Mouse (Mus musculus): ENCODE results near the gene Cyp24a1. TPM values are rescaled to one million over a fixed set of nuclear protein-coding genes. Genes with fewer than 3 reads are reported as not detected.
"Not testable (repeated sequence)": the region's sequence is repeated elsewhere in the genome, so short reads cannot be mapped to it uniquely, and the experiment has no call there.

Gene Cyp24a1
- polyA plus RNA-seq, 1 experiment from 2014 or later: not detected

DNA sequence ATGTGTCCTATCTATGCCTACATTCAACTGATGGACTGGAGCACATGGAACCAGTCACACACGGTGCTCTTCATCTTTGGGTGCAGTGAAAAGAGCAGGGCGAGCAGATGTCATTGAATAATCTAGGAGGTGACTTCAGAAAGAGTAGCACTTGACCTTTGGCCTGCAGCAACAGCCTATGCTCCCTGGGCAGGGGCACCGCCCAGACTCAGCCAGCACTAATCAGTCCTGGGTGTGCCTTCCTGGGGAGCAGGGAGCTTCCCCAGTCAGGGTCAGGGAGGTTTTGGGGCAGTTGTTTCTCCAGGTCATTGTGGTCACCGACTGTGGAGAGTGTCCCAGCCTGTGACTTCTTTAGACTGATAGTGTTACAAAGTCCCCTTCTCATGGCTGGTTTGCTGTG, 43.1 kb downstream of the Cyp24a1 start:
- DNase-seq (ENCODE audit: low spot score); H3K27ac ChIP-seq; H3K4me1 ChIP-seq; H3K36me3 ChIP-seq; H3K9me3 ChIP-seq; H3K4me3 ChIP-seq: not testable (repeated sequence)
- WGBS: 43% methylated on average over 3 of the region's 4 CpGs
- H3K27me3 ChIP-seq (ENCODE audit: insufficient read depth, poor library complexity, severe bottlenecking): peaks cover 85% of the 10 kb centered on the region

DNA sequence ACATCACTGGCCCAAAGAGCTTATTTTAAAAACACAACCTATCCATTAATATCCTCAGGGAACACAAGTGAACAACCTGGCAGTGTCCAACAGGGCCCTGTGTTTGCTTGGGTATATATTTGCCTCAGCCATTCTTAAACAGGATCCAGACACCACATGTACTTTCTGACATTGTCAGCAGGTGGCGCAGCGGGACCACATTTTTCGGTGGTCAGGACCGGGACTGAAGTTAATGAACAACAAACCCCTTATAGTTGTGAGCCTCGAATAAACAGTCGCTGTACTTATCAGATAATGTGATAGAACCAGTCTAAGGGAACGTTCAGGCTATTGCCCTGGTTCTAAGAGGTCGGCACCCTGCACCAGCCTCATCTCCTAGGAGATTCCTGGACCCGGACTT, 46.0 kb downstream of the Cyp24a1 start:
- no peaks in the 10 kb centered on the region for H3K4me1 ChIP-seq
- peaks cover 82% of the 10 kb centered on the region for H3K27me3 ChIP-seq (ENCODE audit: insufficient read depth, poor library complexity, severe bottlenecking)
- DNase-seq (ENCODE audit: low spot score): peak; percentile 89
- no peaks in the 10 kb centered on the region for H3K9me3 ChIP-seq
- no peak overlapping the region for H3K4me3 ChIP-seq
- no peaks in the 10 kb centered on the region for H3K36me3 ChIP-seq
- no peak overlapping the region for H3K27ac ChIP-seq
- 8% methylated on average over 9 of the region's 9 CpGs for WGBS

DNA sequence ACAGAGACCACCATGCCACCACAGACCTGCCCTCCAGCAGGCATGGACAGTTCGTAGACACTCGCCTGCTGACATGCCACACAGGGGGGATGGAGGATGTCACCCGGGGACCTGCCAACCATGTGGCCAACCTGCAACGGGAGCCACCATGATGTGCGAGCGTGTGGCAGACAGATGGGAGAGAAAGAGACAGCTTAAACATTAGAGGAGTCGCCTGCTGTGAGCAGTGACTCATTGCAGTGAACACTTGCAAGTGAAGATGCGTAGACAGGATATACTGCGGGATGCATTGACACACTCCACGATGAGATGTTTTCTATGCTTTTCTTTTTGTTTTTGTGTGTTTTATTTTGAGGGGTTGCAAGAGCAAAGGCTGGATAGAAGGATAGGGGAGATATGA, 49.3 kb downstream of the Cyp24a1 start:
- Histone ChIP-seq H3K36me3 (no peaks in the 10 kb centered on the region), H3K9me3 (no peaks in the 10 kb centered on the region), H3K4me3 (no peak overlapping the region), H3K27me3 (ENCODE audit: insufficient read depth, poor library complexity, severe bottlenecking) (peaks cover 71% of the 10 kb centered on the region), H3K27ac (no peak overlapping the region), H3K4me1 (no peaks in the 10 kb centered on the region)
- DNase-seq (ENCODE audit: low spot score): no peak
- WGBS: 69% methylated on average over 10 of the region's 10 CpGs

DNA sequence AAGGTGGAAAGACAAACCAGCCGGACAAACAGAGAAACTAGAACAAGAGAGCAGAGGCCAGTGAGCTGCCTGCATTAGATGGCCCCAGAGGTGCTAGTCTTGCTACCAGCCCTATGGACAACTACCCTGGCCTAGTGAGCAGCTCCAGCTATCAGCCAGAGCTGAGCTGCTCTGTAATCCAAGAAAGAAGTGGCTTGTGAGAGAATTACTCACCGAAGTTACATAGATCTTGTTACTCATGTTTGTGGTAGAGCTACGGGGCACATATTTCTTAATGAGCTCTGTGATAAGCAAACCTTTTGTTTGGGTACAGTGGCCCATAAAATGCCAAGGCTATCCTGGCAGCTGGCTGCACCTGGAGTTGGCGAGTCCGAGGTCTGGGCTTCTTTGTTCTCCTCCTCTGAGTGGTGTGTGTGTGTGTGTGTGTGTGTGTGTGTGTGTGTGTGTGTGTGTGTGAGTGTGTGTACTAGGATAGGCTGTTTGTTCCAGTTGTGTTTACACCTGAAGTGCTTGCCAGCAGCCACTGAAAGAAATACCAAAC, 50.0 kb downstream of the Cyp24a1 start:
- no peak for DNase-seq (ENCODE audit: low spot score)
- Histone ChIP-seq H3K36me3 (no peaks in the 10 kb centered on the region), H3K9me3 (no peaks in the 10 kb centered on the region), H3K27me3 (ENCODE audit: insufficient read depth, poor library complexity, severe bottlenecking) (peaks cover 65% of the 10 kb centered on the region), H3K4me1 (no peaks in the 10 kb centered on the region), H3K4me3 (no peak overlapping the region), H3K27ac (no peak overlapping the region)
- WGBS: 81% methylated on average over 5 of the region's 5 CpGs

DNA sequence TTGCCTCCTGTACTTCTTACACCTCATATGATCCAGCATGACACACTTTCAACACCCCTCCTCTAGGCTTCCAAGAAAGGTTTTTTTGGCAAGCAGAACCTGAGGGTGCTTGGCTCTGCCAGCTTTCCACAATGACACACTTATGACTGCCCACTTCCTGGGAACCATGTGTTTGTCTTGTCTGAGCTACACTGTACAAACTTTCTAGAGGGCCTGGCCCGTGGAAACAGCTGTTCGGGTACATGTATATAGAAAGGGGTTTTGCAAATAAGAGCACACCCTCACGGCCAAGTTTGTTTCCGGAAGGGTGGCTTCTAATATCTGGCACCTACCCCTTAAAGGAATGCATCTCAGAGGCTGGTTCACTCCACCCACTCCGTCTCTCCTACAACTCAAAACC, 51.1 kb downstream of the Cyp24a1 start:
- DNase-seq (ENCODE audit: low spot score): no peak
- no peaks in the 10 kb centered on the region for H3K4me1 ChIP-seq
- no peaks in the 10 kb centered on the region for H3K36me3 ChIP-seq
- WGBS: 87% methylated on average over 5 of the region's 5 CpGs
- H3K4me3 ChIP-seq: no peak overlapping the region
- no peaks in the 10 kb centered on the region for H3K9me3 ChIP-seq
- no peak overlapping the region for H3K27ac ChIP-seq
- H3K27me3 ChIP-seq (ENCODE audit: insufficient read depth, poor library complexity, severe bottlenecking): peaks cover 65% of the 10 kb centered on the region

DNA sequence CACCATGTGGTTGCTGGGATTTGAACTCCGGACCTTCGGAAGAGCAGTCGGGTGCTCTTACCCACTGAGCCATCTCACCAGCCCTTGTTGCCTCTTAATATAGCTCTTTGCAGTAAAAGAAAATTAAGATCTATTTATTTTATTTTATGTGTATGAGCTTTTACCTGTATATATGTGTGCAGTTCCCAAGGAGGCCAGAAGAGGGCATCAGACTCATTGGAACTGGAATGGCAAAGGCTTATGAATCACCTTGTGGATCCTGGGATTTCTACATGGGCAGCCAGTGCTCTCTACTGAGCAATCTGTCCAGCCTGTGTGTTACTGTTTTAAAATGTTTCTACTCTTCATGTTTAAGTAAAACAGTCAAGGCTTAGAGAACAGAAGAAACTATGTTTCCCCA, 54.4 kb downstream of the Cyp24a1 start:
- 62% methylated on average over 3 of the region's 3 CpGs for WGBS
- Histone ChIP-seq H3K4me1 (no peaks in the 10 kb centered on the region), H3K36me3 (no peaks in the 10 kb centered on the region), H3K27ac (no peak overlapping the region), H3K27me3 (ENCODE audit: insufficient read depth, poor library complexity, severe bottlenecking) (peaks cover 67% of the 10 kb centered on the region), H3K4me3 (no peak overlapping the region), H3K9me3 (no peaks in the 10 kb centered on the region)
- no peak for DNase-seq (ENCODE audit: low spot score)

DNA sequence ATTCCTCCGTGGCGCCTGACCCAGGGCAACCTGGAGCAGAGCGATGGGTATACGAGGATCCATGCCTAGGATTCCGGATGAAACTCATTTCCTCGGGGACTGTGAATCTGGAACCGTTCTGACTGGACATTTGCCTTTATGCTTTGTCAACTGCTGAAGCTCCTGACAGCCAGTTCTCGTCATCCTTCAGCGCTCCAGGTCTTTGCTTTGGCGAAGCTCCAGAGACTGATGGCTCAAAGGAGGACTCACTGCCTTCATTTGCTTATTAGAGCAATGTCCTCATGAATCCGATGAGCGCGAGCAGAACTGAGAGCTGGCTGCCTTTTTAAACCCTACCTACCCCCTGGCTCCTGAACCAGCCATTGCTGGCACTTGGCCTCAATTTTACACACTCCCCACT, 58.2 kb downstream of the Cyp24a1 start:
- Histone ChIP-seq H3K4me3 (no peak overlapping the region), H3K36me3 (no peaks in the 10 kb centered on the region), H3K9me3 (no peaks in the 10 kb centered on the region), H3K4me1 (no peaks in the 10 kb centered on the region), H3K27ac (no peak overlapping the region), H3K27me3 (ENCODE audit: insufficient read depth, poor library complexity, severe bottlenecking) (peaks cover 67% of the 10 kb centered on the region)
- no peak for DNase-seq (ENCODE audit: low spot score)
- WGBS: 47% methylated on average over 13 of the region's 13 CpGs

DNA sequence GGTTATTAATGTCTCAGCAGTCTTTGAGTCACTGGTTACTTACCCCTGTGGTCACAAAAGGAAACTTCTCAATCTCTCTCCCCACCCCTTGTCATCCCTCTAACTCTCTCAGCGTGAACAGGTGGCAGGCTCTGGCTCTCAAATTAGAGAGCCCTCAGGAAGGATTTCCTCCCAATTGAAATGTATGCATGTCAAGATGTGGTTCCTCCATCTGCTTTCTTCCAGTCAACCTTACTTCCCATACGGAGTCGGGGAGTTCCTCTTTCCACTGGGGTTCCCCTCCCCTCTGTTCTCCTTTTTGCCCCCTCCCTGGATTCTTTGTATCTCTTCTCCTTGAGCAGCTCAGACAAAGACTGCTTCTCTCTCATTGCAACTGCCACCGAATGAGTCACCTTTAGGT, 60.7 kb downstream of the Cyp24a1 start:
- no peaks in the 10 kb centered on the region for H3K9me3 ChIP-seq
- H3K36me3 ChIP-seq: no peaks in the 10 kb centered on the region
- 64% methylated on average over 4 of the region's 4 CpGs for WGBS
- H3K27ac ChIP-seq: no peak overlapping the region
- no peak overlapping the region for H3K4me3 ChIP-seq
- no peak for DNase-seq (ENCODE audit: low spot score)
- H3K27me3 ChIP-seq (ENCODE audit: insufficient read depth, poor library complexity, severe bottlenecking): peaks cover 65% of the 10 kb centered on the region
- no peaks in the 10 kb centered on the region for H3K4me1 ChIP-seq

Other genes with a start within 250 kb of the Cyp24a1 start
- gene Bcas1, start 69.3 kb downstream of the Cyp24a1 start, polyA plus RNA-seq (2016; fragmentation: Nextera tagmentation; extraction: Ambion mirVana): 1.5 and 3.0 TPM in 2 replicates
- 57.2 and 71.5 TPM in 2 replicates for gene Pfdn4, start 717 bp downstream of the Cyp24a1 start, polyA plus RNA-seq (2016; fragmentation: Nextera tagmentation; extraction: Ambion mirVana)
- gene 4930470P17Rik, start 104.9 kb upstream of the Cyp24a1 start, polyA plus RNA-seq (2016; fragmentation: Nextera tagmentation; extraction: Ambion mirVana): not detected in 2 replicates
- gene Dok5, start 234.7 kb upstream of the Cyp24a1 start, polyA plus RNA-seq (2016; fragmentation: Nextera tagmentation; extraction: Ambion mirVana): 6.9 and 7.9 TPM in 2 replicates